Mouse (Mus musculus): Measurements from ENCODE around the gene Slc26a11. TPM values are rescaled to one million over a fixed set of nuclear protein-coding genes. Genes with fewer than 3 reads are reported as not detected.
"Not testable (repeated sequence)": the region's sequence is repeated elsewhere in the genome, so short reads cannot be mapped to it uniquely, and the experiment has no call there.

Gene Slc26a11
- polyA plus RNA-seq, 1 experiment from 2014 or later: 8.2 TPM

- no peak for DNase-seq (ENCODE audit: low spot score)
- Histone ChIP-seq H3K27me3 (replicated peaks; ENCODE audit: low read depth, poor library complexity, severe bottlenecking) (no peaks in the 10 kb centered on the region), H3K4me3 (no peak overlapping the region), H3K4me1 (peaks cover 12% of the 10 kb centered on the region), H3K9me3 (no peaks in the 10 kb centered on the region), H3K27ac (replicated peaks) (no peak overlapping the region), H3K36me3 (replicated peaks) (peaks cover 46% of the 10 kb centered on the region)
- 72% methylated on average over 6 of the region's 6 CpGs for WGBS
These were observed 20.1 kb downstream of the Slc26a11 start for GRCm38 (mm10) chr11:119375425-119375824.

- Histone ChIP-seq H3K27me3 (replicated peaks; ENCODE audit: low read depth, poor library complexity, severe bottlenecking) (no peaks in the 10 kb centered on the region), H3K36me3 (replicated peaks) (peaks cover 47% of the 10 kb centered on the region), H3K4me1 (peaks cover 17% of the 10 kb centered on the region), H3K9me3 (no peaks in the 10 kb centered on the region), H3K27ac (replicated peaks) (no peak overlapping the region), H3K4me3 (no peak overlapping the region)
- no peak for DNase-seq (ENCODE audit: low spot score)
- WGBS: 93% methylated on average over 11 of the region's 11 CpGs
These were observed 22.0 kb downstream of the Slc26a11 start for GRCm38 (mm10) chr11:119377326-119377725.

GRCm38 (mm10) chr11:119378551-119378950 is 23.2 kb downstream of the Slc26a11 start:
- H3K9me3 ChIP-seq: no peaks in the 10 kb centered on the region
- no peaks in the 10 kb centered on the region for H3K27me3 ChIP-seq (replicated peaks; ENCODE audit: low read depth, poor library complexity, severe bottlenecking)
- H3K4me1 ChIP-seq: peaks cover 17% of the 10 kb centered on the region
- H3K36me3 ChIP-seq (replicated peaks): peaks cover 47% of the 10 kb centered on the region
- no peak overlapping the region for H3K27ac ChIP-seq (replicated peaks)
- no peak for DNase-seq (ENCODE audit: low spot score)
- H3K4me3 ChIP-seq: no peak overlapping the region
- WGBS: 94% methylated on average over 1 of the region's 1 CpGs

GRCm38 (mm10) chr11:119381631-119382337 is 26.4 kb downstream of the Slc26a11 start:
- H3K27ac ChIP-seq (replicated peaks): no peak overlapping the region
- H3K27me3 ChIP-seq (replicated peaks; ENCODE audit: low read depth, poor library complexity, severe bottlenecking): no peaks in the 10 kb centered on the region
- no peaks in the 10 kb centered on the region for H3K9me3 ChIP-seq
- WGBS: 86% methylated on average over 9 of the region's 9 CpGs
- no peak for DNase-seq (ENCODE audit: low spot score)
- peaks cover 4% of the 10 kb centered on the region; the same call in 1 of the 2 replicates for H3K4me1 ChIP-seq
- H3K4me3 ChIP-seq: no peak overlapping the region
- H3K36me3 ChIP-seq (replicated peaks): peaks cover 38% of the 10 kb centered on the region

GRCm38 (mm10) chr11:119382338-119382850 is 27.0 kb downstream of the Slc26a11 start:
- Histone ChIP-seq H3K4me3 (no peak overlapping the region), H3K9me3 (no peaks in the 10 kb centered on the region), H3K36me3 (replicated peaks) (peaks cover 31% of the 10 kb centered on the region), H3K27ac (replicated peaks) (no peak overlapping the region), H3K4me1 (peaks cover 4% of the 10 kb centered on the region; the same call in 1 of the 2 replicates), H3K27me3 (replicated peaks; ENCODE audit: low read depth, poor library complexity, severe bottlenecking) (0 out of 2 replicates have a peak, but pooled peaks cover under 1% of the 10 kb centered on the region)
- DNase-seq (ENCODE audit: low spot score): no peak
- 69% methylated on average over 6 of the region's 6 CpGs for WGBS

GRCm38 (mm10) chr11:119384904-119385303 is 29.5 kb downstream of the Slc26a11 start:
- Histone ChIP-seq H3K36me3 (replicated peaks) (peaks cover 6% of the 10 kb centered on the region), H3K27ac (replicated peaks) (no peak overlapping the region), H3K4me1 (peaks cover 10% of the 10 kb centered on the region), H3K27me3 (replicated peaks; ENCODE audit: low read depth, poor library complexity, severe bottlenecking) (peaks cover 26% of the 10 kb centered on the region), H3K4me3 (no peak overlapping the region), H3K9me3 (no peaks in the 10 kb centered on the region)
- 84% methylated on average over 4 of the region's 4 CpGs for WGBS
- DNase-seq (ENCODE audit: low spot score): no peak

GRCm38 (mm10) chr11:119386306-119386705 is 30.9 kb downstream of the Slc26a11 start:
- H3K36me3 ChIP-seq (replicated peaks): no peaks in the 10 kb centered on the region
- peaks cover 40% of the 10 kb centered on the region for H3K27me3 ChIP-seq (replicated peaks; ENCODE audit: low read depth, poor library complexity, severe bottlenecking)
- H3K4me1 ChIP-seq: peaks cover 22% of the 10 kb centered on the region
- DNase-seq (ENCODE audit: low spot score): no peak
- no peaks in the 10 kb centered on the region for H3K9me3 ChIP-seq
- 96% methylated on average over 5 of the region's 5 CpGs for WGBS
- no peak overlapping the region for H3K27ac ChIP-seq (replicated peaks)
- H3K4me3 ChIP-seq: no peak overlapping the region

- H3K9me3 ChIP-seq: not testable (repeated sequence)
- WGBS: 21% methylated on average over 3 of the region's 3 CpGs
- peaks cover 49% of the 10 kb centered on the region for H3K27me3 ChIP-seq (replicated peaks; ENCODE audit: low read depth, poor library complexity, severe bottlenecking)
These were observed 31.9 kb downstream of the Slc26a11 start for GRCm38 (mm10) chr11:119387273-119387672.

GRCm38 (mm10) chr11:119389851-119390270 is 34.5 kb downstream of the Slc26a11 start:
- Histone ChIP-seq H3K4me1 (peaks cover 36% of the 10 kb centered on the region), H3K36me3 (replicated peaks) (no peaks in the 10 kb centered on the region), H3K27ac (replicated peaks) (peak overlapping the region; percentile 72), H3K4me3 (peak overlapping the region; percentile 76), H3K9me3 (no peaks in the 10 kb centered on the region), H3K27me3 (replicated peaks; ENCODE audit: low read depth, poor library complexity, severe bottlenecking) (peaks cover 75% of the 10 kb centered on the region)
- peak; percentile 86 for DNase-seq (ENCODE audit: low spot score)
- WGBS: 1% methylated on average over 35 of the region's 35 CpGs

More at GRCm38 (mm10) chr11:119387273-119387672, 31.9 kb downstream of the Slc26a11 start:
- H3K4me3 ChIP-seq; DNase-seq (ENCODE audit: low spot score); H3K36me3 ChIP-seq (replicated peaks); H3K27ac ChIP-seq (replicated peaks): not testable (repeated sequence)
- H3K4me1 ChIP-seq: peaks cover 25% of the 10 kb centered on the region

- no peaks in the 10 kb centered on the region for H3K9me3 ChIP-seq
- H3K27me3 ChIP-seq (replicated peaks; ENCODE audit: low read depth, poor library complexity, severe bottlenecking): peaks cover 82% of the 10 kb centered on the region
- WGBS: 2% methylated on average over 53 of the region's 53 CpGs
- H3K27ac ChIP-seq (replicated peaks): peak overlapping the region; percentile 72
- H3K4me1 ChIP-seq: peaks cover 36% of the 10 kb centered on the region
- H3K4me3 ChIP-seq: peak overlapping the region; percentile 76
- H3K36me3 ChIP-seq (replicated peaks): no peaks in the 10 kb centered on the region
- peak; percentile 55 for DNase-seq (ENCODE audit: low spot score)
These were observed 35.2 kb downstream of the Slc26a11 start for GRCm38 (mm10) chr11:119390271-119391231.

GRCm38 (mm10) chr11:119391386-119392000 is 36.1 kb downstream of the Slc26a11 start:
- Histone ChIP-seq H3K36me3 (replicated peaks) (no peaks in the 10 kb centered on the region), H3K4me1 (peaks cover 36% of the 10 kb centered on the region), H3K27me3 (replicated peaks; ENCODE audit: low read depth, poor library complexity, severe bottlenecking) (peaks cover 92% of the 10 kb centered on the region), H3K9me3 (no peaks in the 10 kb centered on the region), H3K4me3 (no peak overlapping the region), H3K27ac (replicated peaks) (no peak overlapping the region)
- WGBS: 29% methylated on average over 7 of the region's 7 CpGs
- no peak for DNase-seq (ENCODE audit: low spot score)

GRCm38 (mm10) chr11:119392001-119392614 is 36.8 kb downstream of the Slc26a11 start:
- Histone ChIP-seq H3K27me3 (replicated peaks; ENCODE audit: low read depth, poor library complexity, severe bottlenecking) (peaks cover 98% of the 10 kb centered on the region), H3K27ac (replicated peaks) (no peak overlapping the region), H3K36me3 (replicated peaks) (no peaks in the 10 kb centered on the region), H3K4me1 (peaks cover 36% of the 10 kb centered on the region), H3K4me3 (peak overlapping the region; percentile 35), H3K9me3 (no peaks in the 10 kb centered on the region)
- peak; percentile 52 for DNase-seq (ENCODE audit: low spot score)
- 6% methylated on average over 12 of the region's 12 CpGs for WGBS

Measured in embryonic facial prominence, embryonic 10.5 days (tissue).